Mouse (Mus musculus) ovary, postnatal 36 days (tissue): ENCODE measurements at regions not wholly inside any gene's neighbourhood (a gene's known extent, or its start where the extent isn't known, plus 50 kb on each side); places are given as distances from the start of the nearest gene placed in this dataset.

ENCODE experiments used
- DNase-seq: peaks from one replicate; pipeline ENCODE4 v3.0.0; 2022; ENCODE audit warnings: low spot score, mixed read lengths

- no peak for DNase-seq
Measured at GRCm38 (mm10) chr10:6053207-6053606, 131.0 kb upstream of the Rgs17 start.

GRCm38 (mm10) chr10:6043358-6043757 lies 121.2 kb upstream of the Rgs17 start:
- no peak for DNase-seq

- DNase-seq = no peak
Measured at GRCm38 (mm10) chr10:6039771-6040170, 117.6 kb upstream of the Rgs17 start.

GRCm38 (mm10) chr10:6035792-6036487 lies 113.7 kb upstream of the Rgs17 start:
- DNase-seq = peak; percentile 76

GRCm38 (mm10) chr10:6032469-6032868 lies 110.3 kb upstream of the Rgs17 start:
- no peak for DNase-seq

- no peak for DNase-seq
Measured at GRCm38 (mm10) chr10:6027551-6027950, 105.4 kb upstream of the Rgs17 start.

- DNase-seq = no peak
Measured at GRCm38 (mm10) chr10:6026317-6026716, 104.1 kb upstream of the Rgs17 start.

GRCm38 (mm10) chr10:6022609-6023283 lies 100.5 kb upstream of the Rgs17 start:
- DNase-seq = no peak

- peak; percentile 5 for DNase-seq
Measured at GRCm38 (mm10) chr10:6020944-6021684, 98.9 kb upstream of the Rgs17 start.

- DNase-seq = no peak
Measured at GRCm38 (mm10) chr10:6013743-6014142, 91.5 kb upstream of the Rgs17 start.

- DNase-seq = no peak
Measured at GRCm38 (mm10) chr10:6011541-6011940, 89.3 kb upstream of the Rgs17 start.

GRCm38 (mm10) chr10:6011029-6011428 lies 88.8 kb upstream of the Rgs17 start:
- no peak for DNase-seq

GRCm38 (mm10) chr10:6007238-6007972 lies 85.2 kb upstream of the Rgs17 start:
- no peak for DNase-seq

- no peak for DNase-seq
Measured at GRCm38 (mm10) chr10:5981433-5981832, 59.2 kb upstream of the Rgs17 start.

- no peak for DNase-seq
Measured at GRCm38 (mm10) chr10:5978534-5978933, 56.3 kb upstream of the Rgs17 start.
